ENCODE assay signal across 16 mouse cellular contexts in genomic region chr10:117615746-117616145, GRCm38 (mm10).
"Had no signal": no experiment of that assay in that cellular context is flagged by ENCODE, and none has a peak within 500 bp of the region (broad histone marks: within the 10 kb centered on the region; RNA-seq: fewer than 3 reads in every experiment).

No protein-coding gene starts in this region.

- H3K9ac ChIP-seq: neural tube, embryonic 13.5 days; neural tube, embryonic 15.5 days; stomach, embryonic 15.5 days had no signal

- H3K9me3 ChIP-seq: neural tube, embryonic 15.5 days; stomach, embryonic 15.5 days had no signal

- H3K27ac ChIP-seq: neural tube, embryonic 13.5 days; neural tube, embryonic 15.5 days; stomach, embryonic 15.5 days; stomach, postnatal 0 days had no signal

- DNase-seq: retina, postnatal 1 day; right cerebral cortex, adult 18-20 months; right cerebral cortex, postnatal 14 days; right cerebral cortex, postnatal 25 days; right cerebral cortex, postnatal 4 days; spleen, adult 18-20 months; thymus, adult 18-20 months; thymus, adult 2 months; thymus, postnatal 14 days; thymus, postnatal 25 days; thymus, postnatal 36 days; thymus, postnatal 4 days had no signal

- H3K4me3 ChIP-seq: neural tube, embryonic 13.5 days; neural tube, embryonic 15.5 days; stomach, embryonic 15.5 days had no signal

- H3K4me2 ChIP-seq: neural tube, embryonic 13.5 days; neural tube, embryonic 15.5 days; stomach, embryonic 15.5 days had no signal

- H3K4me1 ChIP-seq: neural tube, embryonic 13.5 days; neural tube, embryonic 15.5 days; stomach, embryonic 15.5 days had no signal

- H3K27me3 ChIP-seq: neural tube, embryonic 13.5 days; neural tube, embryonic 15.5 days; stomach, embryonic 15.5 days had no signal

- H3K36me3 ChIP-seq: neural tube, embryonic 13.5 days; neural tube, embryonic 15.5 days; stomach, embryonic 15.5 days had no signal
